Mouse (Mus musculus): ENCODE measurements at regions not wholly inside any gene's neighbourhood (a gene's known extent, or its start where the extent isn't known, plus 50 kb on each side); places are given as distances from the start of the nearest gene placed in this dataset.
A peak's percentile ranks its signal among the peaks of the same experiment; 100 is the strongest.

DNA sequence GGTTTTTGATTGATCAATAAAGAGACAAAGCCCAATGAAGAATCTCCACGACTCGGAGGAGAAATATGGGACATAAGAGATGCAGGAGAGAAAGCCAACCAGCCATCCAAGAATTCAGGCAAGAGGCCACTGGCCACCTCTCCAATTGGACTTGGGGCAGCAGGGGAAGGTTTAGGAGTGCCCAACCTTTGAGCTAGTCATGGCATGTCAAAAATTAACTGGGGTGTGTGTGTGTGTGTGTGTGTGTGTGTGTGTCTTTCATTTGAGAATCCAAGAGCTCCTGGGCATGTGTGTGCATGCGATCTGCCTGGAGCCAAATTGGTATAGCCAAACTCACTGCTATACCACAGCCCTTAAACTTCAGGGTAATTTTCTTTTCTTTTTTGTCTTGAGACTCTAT lies 51.6 kb upstream of the Cecr2 start:
- intact Hi-C loops (cut with DNase I), result no loop called here
- DNase-seq, result no peak
- TF ChIP-seq CTCF (IDR thresholded peaks at IDR 0.05), result no peak

DNA sequence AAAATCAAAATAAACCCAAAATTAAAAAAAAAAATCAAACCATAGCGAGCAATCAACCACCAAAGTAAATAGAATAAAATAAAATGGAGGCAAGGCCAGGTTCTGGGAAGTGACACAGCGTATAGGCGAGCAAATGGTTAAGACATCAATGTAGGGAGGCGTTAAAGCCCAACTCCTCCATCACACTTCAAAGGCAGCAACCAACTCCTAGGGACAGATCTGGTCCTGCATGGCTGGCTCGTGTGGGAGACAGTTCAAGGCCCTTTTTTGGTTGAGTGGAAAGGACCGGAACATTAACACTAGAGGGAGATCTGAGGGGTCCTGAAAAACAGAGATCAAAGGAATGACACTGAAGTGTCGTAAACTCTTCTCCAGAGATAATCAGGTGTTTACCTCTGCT lies 53.8 kb upstream of the Cecr2 start:
- intact Hi-C loops (cut with DNase I), result no loop called here
- no peak overlapping the region for H3K27ac ChIP-seq
- no peak for TF ChIP-seq CTCF (IDR thresholded peaks at IDR 0.05)

More for the DNA sequence above, 51.6 kb upstream of the Cecr2 start:
- no peak overlapping the region for H3K4me3 ChIP-seq
- no peak overlapping the region for H3K27ac ChIP-seq

DNA sequence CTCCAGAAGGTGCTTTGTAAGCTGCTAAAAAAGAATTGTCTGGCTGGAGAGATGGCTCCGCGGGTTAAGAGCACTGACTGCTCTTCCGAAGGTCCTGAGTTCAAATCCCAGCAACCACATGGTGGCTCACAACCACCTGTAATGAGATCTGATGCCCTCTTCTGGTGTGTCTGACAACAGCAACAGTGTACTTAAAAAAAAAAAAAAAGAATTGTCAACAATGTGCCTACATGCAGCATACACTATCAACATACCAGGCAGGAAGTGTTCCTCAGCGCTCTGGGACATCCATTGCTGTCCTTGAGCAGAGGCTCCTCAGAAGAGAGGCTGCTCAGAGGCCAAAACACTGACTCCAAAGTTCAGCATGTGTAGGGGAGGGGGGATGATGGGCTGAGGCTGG lies 56.3 kb upstream of the Cecr2 start:
- intact Hi-C loops (cut with DNase I), result no loop called here
- H3K4me3 ChIP-seq, result no peak overlapping the region
- no peak for TF ChIP-seq CTCF (IDR thresholded peaks at IDR 0.05)
- no peak overlapping the region for H3K27ac ChIP-seq
- no peak for DNase-seq

More for the DNA sequence above, 53.8 kb upstream of the Cecr2 start:
- DNase-seq, result no peak
- no peak overlapping the region for H3K4me3 ChIP-seq

DNA sequence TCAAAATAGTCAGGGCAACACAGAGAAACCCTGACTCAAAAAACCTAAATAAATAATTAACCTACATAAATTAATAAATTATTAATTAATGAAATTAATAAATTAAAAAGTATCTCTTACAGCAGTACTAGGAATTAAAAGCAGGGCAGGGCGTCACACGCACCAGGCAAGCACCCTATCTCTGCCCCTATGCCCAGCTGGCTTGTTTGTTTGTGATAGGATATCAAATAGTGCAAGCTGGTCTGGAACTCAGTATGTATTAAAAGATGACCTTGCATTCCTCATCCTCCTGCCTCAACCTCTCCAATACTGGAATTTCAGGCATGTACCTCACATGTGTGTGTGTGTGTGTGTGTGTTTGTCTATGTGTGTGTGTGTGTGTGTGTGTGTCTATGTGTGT lies 60.7 kb upstream of the Cecr2 start:
- Histone ChIP-seq H3K4me3 (no peak overlapping the region), H3K27ac (no peak overlapping the region)
- no peak for TF ChIP-seq CTCF (IDR thresholded peaks at IDR 0.05)
- no peak for DNase-seq
- intact Hi-C loops (cut with DNase I), result no loop called here

DNA sequence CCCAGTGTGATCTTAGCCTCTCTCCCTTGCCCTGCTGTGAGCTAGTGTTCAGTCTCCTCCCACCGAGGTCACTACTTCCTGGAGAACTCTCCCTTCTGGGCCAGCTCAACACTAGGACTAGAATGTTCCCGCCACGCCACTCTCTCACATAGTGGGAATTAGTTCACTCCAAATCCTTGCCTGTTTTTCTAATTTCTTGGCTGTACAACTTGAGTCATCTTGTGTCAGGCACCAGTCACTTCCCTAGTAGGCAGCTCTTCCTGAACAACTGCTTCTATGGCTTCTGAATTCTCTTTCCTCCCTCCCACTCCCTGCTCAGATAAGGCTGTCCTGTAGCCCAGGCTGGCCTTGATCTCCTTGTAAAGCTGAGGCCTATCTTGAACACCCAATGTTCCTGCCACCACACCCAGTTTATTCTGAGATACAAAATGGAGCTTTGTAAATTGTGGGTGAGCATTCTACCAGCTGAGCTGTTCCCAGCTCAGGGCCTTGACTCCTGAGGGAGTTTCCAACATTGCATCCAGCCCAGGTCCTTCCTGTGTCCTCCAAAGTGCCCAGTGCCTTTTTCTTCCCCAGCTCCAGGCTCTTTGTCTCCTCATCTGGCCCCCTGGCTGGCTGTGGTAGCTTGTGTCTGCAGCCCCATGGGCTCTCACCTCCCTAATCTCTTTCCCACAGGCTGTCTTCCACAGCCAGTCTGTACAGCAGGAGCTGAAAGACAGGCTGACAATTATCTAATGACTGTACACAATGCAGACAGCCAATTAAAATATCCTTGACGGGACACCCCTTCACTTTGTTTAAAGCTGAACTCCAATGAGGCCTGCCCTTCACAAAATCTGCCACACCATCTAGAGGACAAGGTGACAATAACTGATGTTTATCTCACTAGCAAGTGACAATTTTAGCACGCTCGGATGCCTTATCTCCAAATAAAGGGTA lies 61.9 kb upstream of the Cecr2 start:
- no peak overlapping the region for H3K27ac ChIP-seq
- H3K4me3 ChIP-seq, result no peak overlapping the region
- DNase-seq, result no peak
- TF ChIP-seq CTCF (IDR thresholded peaks at IDR 0.05), result no peak
- intact Hi-C loops (cut with DNase I), result no loop called here

DNA sequence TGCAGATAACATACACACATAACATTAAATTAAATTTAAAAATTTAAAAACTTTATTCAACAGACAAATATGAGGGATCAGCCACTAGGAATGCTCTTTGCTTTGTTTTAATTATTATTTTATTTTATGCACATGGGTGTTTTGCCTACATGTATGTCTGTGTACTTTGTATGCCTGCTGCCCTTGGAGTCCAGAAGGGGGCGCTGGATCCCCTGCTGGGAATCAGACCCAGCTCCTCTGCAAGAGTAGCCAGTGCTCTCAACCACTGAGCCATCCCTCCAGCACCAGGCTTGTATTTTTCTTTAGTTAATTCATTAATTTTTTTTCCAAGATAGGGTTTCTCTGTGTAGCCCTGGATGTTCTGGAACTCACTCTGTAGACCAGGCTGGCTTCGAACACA lies 62.7 kb upstream of the Cecr2 start:
- no peak for DNase-seq
- Histone ChIP-seq H3K27ac (no peak overlapping the region), H3K4me3 (no peak overlapping the region)
- TF ChIP-seq CTCF (IDR thresholded peaks at IDR 0.05), result peak; percentile 65
- intact Hi-C loops (cut with DNase I), result no loop called here

DNA sequence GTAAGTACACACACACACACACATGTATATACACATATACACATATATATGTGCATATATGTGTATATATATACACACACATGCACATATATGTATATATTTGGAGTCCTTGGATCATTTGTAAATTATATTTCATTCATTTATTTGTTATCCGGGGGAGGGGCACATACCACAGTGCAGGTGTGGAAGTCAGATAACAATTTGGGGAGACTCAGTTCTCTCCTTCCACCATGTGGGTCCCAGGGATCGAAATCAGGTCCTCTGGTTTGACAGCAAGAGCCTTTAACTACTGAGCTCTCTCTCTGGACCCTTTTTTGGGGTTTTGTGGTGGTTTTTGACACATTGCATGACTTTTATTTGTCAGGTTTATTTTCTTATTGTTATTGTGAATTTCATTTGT lies 65.8 kb upstream of the Cecr2 start:
- TF ChIP-seq CTCF (IDR thresholded peaks at IDR 0.05), result no peak
- no peak for DNase-seq
- H3K27ac ChIP-seq, result no peak overlapping the region
- H3K4me3 ChIP-seq, result no peak overlapping the region
- intact Hi-C loops (cut with DNase I), result no loop called here

DNA sequence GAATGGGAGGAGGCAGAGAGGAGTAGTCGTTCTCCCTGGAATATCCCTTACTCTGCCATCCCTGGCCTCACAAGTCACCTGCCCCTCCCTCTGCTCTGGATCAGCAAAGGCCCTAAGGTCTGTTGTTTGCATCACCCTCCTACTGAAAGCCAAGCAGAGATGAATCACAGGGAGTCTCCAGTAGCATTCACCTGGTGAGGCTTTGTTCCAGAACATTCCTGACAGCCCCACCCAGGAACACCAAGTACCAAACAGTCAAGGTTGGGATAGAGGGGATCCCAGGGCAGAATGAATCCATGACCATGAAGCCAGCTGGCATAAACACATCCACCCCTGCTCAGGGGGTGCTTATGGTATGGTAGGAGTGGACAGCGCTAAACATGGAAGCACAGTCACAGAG lies 67.4 kb upstream of the Hdhd5 start:
- TF ChIP-seq CTCF (IDR thresholded peaks at IDR 0.05), result no peak
- Histone ChIP-seq H3K27ac (no peak overlapping the region), H3K4me3 (no peak overlapping the region)
- no peak for DNase-seq
- intact Hi-C loops (cut with DNase I), result loop anchor here (5.0 to 10.0 kb wide), 2 partner anchors 139 to 226 kb away; partner anchors contain the start of gene Atp6v1e1

DNA sequence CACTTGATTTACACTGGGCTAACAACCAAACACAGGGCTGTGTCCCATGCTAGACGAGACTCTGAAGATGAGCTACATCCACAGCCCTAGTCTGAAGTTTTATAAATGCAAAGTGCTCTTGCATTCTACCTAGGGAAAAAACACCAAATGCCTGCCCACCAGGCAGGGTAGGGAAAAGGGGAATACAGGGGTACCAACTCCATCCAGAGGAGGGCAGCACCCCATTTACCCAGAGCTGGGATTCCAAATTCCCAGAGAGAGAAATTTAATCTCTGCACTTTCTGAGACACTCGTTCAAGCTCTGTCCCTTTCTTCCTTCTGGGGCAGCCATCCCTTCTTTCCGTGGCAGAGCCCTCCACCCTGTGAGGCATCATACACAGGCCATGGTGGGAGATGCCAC lies 66.8 kb upstream of the Hdhd5 start:
- Histone ChIP-seq H3K27ac (no peak overlapping the region), H3K4me3 (no peak overlapping the region)
- no peak for DNase-seq
- intact Hi-C loops (cut with DNase I), result loop anchor here (5.0 to 10.0 kb wide), 2 partner anchors 139 to 227 kb away; partner anchors contain the start of gene Atp6v1e1
- TF ChIP-seq CTCF (IDR thresholded peaks at IDR 0.05), result peak; percentile 59

DNA sequence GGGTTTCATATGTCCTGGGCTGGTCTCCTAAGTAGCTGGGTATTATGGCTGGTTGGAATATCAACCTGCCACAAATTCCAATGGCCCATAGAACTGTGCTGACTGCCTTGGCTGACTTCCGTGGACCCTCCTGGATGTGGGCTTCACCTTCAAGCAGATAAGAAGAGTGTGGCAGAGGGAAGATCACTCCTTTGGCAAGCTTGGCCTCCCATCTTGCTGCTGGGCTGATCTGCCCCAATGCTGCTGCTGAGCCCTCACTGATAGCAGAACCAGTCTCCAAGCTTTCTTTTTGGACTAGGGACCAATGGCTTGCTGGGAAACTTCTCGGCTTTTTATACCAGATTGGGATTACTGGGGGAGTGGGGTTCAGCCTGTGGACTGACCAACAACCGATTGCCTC lies 65.6 kb upstream of the Hdhd5 start:
- no peak overlapping the region for H3K4me3 ChIP-seq
- DNase-seq, result no peak
- intact Hi-C loops (cut with DNase I), result loop anchor here (5.0 to 10.0 kb wide), 2 partner anchors 141 to 228 kb away; partner anchors contain the start of gene Atp6v1e1
- no peak for TF ChIP-seq CTCF (IDR thresholded peaks at IDR 0.05)
- no peak overlapping the region for H3K27ac ChIP-seq

DNA sequence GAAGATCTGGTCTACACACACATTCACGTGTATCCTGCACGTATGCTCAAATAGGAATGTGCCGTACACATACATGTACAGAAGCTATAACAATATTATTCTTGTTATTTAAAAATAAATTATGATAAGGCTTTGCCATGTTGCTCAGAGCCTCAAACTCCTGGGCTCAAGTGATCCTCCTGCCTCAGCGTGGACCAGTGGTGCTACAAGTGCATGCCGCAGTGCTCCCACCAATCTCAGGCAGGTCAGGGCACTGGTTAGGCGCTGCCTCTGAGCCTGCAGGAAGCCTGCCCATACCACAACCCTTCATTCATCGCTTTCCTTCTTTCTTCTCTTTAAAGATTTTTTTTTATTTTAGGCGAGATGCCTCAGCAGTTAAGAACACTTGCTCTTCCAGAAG lies 63.3 kb upstream of the Hdhd5 start:
- no peak for TF ChIP-seq CTCF (IDR thresholded peaks at IDR 0.05)
- DNase-seq, result no peak
- intact Hi-C loops (cut with DNase I), result loop anchor here (5.0 to 10.0 kb wide), 2 partner anchors 73 to 230 kb away; partner anchors contain the start of genes Atp6v1e1 and Cecr2
- Histone ChIP-seq H3K27ac (no peak overlapping the region), H3K4me3 (no peak overlapping the region)

DNA sequence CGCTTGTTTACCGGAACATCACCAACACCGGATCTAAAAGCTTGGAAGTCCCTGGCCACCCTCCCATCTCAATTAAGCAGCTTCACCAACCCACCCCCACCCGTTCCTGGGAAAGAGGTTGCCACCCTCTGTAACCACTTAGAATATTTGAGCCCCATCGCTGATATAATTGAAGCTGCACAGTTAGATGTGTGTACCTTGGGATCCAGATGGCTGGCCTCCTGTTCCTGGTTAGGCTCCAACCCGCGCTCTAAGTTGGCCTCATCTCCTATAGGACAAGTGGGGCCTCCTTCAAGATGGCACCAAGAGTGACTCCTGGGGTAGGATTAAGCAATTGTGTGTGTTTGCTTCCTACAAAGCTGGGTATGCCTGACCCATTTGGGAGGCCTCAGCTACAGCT lies 61.6 kb upstream of the Hdhd5 start:
- DNase-seq, result no peak
- intact Hi-C loops (cut with DNase I), result loop anchor here (5.0 to 10.0 kb wide), 2 partner anchors 75 to 232 kb away; partner anchors contain the start of genes Atp6v1e1 and Cecr2
- H3K27ac ChIP-seq, result peak overlapping the region; percentile 90
- TF ChIP-seq CTCF (IDR thresholded peaks at IDR 0.05), result no peak
- H3K4me3 ChIP-seq, result peak overlapping the region; percentile 50

DNA sequence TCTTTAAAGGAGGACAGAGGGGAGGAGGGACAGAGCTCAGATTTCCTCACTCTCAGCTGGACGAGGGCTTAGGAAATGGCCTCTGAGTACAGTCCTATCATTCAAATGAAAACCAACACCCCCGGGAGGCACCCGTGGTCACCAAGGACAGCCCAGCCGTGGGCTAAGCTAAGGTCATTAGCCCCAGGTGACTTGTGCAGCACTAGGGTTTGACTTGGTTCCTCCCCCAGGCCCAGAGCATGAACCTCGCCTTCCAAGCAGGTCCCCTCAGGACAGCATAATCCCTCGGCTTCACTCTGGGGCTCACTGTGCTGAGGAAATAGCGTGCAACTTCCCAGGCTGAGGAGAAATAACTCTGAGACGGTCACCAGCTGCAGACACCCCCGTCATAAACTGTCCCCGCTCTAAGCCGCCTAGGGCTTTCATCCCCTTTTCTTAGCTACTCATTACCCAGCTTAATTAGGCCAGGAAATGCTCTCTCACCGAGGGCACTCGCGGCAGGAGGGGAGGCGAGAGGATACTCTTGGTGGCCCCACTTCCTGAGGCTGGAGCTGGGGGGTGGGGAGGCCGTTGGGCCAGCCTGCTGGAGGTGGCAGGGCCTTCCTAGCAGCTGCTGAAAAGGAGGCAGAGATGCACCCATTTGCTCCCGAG lies 61.0 kb upstream of the Hdhd5 start:
- Histone ChIP-seq H3K4me3 (peak overlapping the region; percentile 50), H3K27ac (peak overlapping the region; percentile 90)
- peak; percentile 82 for DNase-seq
- no peak for TF ChIP-seq CTCF (IDR thresholded peaks at IDR 0.05)
- intact Hi-C loops (cut with DNase I), result loop anchor here (5.0 to 10.0 kb wide), 2 partner anchors 75 to 233 kb away; partner anchors contain the start of genes Atp6v1e1 and Cecr2

Measured in gastrocnemius, adult 2 months (tissue).